1 mouse cellular context compared by ENCODE assay signal in genomic region chr12:61579949-61580348, GRCm38 (mm10).
TF ChIP-seq lines count a peak whose summit lies in the region.

No protein-coding gene starts in this region.

TF ChIP-seq in MEL, 35 proteins besides CTCF, POLR2A, EP300 and RAD21 (continued from another document):
- peak; percentile 76 for TF ChIP-seq GATA1 (IDR thresholded peaks at IDR 0.05; ENCODE audit: low read depth, low read length)
- TF ChIP-seq ETS1 (IDR thresholded peaks at IDR 0.05; ENCODE audit: low read depth, low read length) = 0 out of 2 replicates have a peak, but pooled peaks have one; percentile 61
- no peak for TF ChIP-seq SMC3 (IDR thresholded peaks at IDR 0.05; ENCODE audit: low read depth, low read length)
- TF ChIP-seq MEF2A (IDR thresholded peaks at IDR 0.05; ENCODE audit: extremely low read depth, insufficient replicate concordance, low read depth, low read length, poor library complexity, severe bottlenecking) = peak; percentile 87; the same call in 1 of the 2 replicates
